Mouse (Mus musculus) spleen, postnatal 14 days (tissue): ENCODE results near the gene Rasgef1c.

Experiments used
- DNase-seq, 2 experiments: peaks; one replicate each; pipeline ENCODE4 v3.0.0; 2021 to 2022; ENCODE audit warnings: low spot score in 2 of 2

Gene Rasgef1c

DNA sequence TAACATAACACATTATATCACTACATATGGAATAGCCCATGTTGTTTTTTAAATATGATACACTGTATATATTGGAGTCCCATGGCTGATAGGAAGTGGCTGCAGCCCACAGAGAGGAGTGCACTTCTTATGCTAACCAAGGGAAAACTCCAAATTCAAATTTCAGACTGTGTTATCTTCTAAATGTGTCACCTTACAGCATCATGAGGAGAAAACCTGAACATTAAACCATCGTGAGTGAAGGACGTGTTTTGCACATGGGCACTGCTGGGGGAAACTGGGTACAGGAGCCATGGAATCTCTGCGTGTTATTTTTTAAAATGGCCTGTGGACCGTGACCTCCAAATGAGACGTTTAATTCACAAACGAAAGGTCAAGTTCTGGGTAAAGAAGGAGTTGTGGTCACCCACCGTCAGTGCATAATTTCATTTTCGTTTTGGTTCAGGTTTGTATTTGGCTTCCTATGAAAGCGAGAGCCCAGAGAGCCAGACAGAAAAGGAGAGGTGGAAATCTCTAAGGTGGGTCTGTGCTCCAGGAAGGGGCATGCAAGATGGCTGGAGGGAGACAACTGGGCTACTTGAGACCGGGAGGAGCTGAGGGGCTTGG lies 76.4 kb downstream of the Rasgef1c start:
- DNase-seq = no peak

DNA sequence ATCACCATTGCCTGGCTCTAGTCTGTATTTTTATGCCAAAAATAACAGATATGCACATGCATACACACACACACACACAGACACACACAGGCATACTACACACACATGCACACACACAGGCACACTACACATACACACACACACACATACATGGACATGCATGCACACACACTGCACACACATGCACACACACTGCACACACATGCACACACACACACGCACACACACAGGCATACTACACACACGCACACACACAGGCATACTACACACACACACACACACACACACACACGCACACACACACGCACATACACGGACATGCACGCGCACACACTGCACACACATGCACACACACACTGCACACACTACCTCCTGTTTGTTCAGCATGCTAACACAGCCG lies 77.3 kb downstream of the Rasgef1c start:
- no peak for DNase-seq

DNA sequence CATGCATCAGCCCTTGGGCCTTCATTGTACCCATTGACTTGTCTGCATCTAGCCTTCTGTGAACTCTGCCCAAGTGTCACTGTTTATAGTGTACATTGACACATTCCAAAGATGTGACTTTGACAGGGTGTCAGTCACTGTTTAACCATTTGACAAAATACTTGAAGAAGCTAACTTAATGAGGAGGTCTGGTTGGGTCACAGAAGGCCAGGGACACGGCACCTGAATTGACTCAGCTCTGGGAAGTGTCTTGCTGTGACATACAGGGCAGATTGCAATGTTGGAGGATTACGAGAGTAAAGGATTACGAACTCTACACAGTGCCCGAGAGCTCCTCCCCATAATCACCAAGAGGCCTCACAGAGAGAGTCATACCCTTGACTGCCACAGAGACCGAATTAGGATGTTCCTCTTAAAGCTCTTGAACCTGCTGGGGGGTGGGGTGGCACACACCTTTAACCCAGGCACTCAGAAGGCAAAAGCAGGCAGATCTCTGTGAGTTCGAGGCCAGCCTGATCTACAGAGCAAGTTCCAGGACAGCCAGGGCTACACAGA lies 79.1 kb downstream of the Rasgef1c start:
- no peak for DNase-seq

DNA sequence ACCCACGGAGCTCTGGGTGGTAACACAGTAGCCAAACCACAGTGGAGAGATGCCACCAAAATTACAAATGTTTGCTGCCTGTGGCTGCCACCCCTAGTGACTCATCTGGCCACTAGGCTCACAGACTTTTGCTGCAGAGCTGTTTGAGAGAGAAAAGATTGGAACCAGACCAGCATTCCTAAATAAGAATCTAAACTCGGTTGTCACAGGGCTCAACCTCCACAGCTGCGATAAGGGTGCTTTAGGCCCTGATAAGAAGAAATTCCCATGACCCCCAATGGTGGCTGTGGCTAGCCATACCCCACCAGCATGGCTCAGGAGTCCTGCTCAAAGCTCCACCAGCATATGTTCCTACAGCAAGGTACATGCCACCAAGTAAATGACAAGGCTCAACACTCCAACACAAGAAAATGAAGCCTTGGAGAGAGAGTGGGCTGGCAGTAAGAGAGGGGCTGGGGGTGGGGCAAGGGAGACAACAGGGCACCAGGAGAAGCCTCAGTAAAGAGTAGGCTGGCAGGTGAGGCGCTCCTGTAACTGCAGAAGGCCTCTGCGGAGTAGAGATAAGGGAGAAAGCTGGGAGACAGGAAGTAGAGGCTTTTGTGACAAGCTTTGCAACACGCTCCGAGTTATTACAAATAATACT lies 79.8 kb downstream of the Rasgef1c start:
- no peak for DNase-seq

DNA sequence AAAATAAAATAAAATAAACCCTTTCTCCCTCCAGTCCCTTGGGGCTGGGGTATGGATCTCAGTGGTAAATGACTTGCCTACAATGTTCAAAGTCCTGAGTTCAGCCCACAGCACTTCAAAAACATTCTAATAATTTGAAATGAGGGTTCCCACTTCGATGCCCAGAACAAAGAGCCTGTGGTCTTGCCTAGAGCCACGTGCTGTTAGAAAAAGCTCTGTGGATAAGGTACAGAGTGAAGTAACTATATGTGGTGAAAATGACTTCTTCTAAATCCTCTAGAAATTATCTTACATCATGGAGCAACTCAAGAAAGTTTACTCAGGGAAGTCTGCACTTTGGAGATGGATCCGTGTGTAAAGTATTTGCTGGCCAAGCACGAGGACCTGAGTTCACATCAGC lies 80.5 kb downstream of the Rasgef1c start:
- no peak for DNase-seq

DNA sequence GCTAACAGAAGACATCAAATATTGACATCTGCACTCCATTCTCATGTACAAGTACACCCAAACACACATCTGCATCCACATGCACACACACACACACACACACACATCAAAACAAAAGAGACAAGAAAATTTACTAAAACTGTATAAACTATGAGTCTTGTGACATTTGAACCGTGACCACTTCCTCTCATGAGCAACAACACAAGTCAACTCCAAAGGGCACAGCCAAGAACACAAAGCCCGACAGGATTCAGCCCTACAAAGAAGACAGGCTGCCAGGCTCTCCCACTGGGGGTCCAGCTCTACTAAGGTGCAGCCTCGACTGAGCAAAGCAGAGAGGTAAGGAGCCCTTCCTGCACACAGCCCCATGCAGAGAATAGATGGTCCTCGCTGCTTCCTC lies 81.2 kb downstream of the Rasgef1c start:
- no peak for DNase-seq

DNA sequence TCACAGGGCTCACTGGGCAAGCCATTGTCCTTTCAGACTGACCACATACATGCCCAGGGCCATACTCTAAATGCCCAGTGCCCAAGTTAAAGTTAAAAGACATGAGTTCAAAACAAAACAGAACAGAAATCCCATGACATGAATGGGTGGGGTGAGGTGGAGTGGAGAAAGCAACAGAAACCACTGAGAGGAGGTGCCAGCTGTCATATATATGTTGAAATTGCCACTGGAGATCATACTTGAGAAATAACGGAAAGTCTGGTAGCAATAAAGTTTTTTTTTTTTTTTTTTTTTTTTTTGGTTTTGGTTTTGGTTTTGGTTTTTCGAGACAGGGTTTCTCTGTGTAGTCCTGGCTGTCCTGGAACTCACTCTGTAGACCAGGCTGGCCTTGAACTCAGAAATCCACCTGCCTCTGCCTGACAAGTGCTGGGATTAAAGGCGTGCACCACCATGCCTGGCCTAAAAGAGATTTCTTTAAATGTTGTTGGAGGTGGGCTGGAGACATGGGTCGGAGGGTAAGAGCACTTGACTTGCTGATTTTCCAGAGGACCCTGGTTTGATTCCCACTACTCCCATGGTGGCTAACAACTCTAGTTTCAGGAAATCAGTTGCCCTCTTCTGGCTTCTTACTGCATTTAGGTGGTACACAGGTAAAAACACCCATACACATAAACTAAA lies 82.4 kb downstream of the Rasgef1c start:
- no peak for DNase-seq

DNA sequence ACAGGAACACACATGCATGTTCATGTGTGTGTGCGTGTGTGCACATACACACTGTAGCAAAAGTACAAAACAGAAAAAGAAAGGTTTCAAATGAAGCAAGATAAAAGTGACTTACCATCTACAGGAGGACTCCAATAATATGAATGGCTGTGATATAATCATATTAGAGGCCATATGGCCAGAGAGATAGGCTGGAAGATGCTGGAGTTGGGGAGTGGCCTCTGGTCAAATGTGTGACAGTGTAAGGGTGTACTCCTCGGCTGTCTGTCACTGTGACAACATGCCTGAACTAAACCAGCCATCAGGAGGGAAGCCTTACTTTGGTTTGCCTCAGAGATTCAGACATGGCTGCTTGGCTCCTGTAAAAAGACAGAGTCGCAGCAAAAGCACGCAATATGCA lies 83.4 kb downstream of the Rasgef1c start:
- no peak for DNase-seq

DNA sequence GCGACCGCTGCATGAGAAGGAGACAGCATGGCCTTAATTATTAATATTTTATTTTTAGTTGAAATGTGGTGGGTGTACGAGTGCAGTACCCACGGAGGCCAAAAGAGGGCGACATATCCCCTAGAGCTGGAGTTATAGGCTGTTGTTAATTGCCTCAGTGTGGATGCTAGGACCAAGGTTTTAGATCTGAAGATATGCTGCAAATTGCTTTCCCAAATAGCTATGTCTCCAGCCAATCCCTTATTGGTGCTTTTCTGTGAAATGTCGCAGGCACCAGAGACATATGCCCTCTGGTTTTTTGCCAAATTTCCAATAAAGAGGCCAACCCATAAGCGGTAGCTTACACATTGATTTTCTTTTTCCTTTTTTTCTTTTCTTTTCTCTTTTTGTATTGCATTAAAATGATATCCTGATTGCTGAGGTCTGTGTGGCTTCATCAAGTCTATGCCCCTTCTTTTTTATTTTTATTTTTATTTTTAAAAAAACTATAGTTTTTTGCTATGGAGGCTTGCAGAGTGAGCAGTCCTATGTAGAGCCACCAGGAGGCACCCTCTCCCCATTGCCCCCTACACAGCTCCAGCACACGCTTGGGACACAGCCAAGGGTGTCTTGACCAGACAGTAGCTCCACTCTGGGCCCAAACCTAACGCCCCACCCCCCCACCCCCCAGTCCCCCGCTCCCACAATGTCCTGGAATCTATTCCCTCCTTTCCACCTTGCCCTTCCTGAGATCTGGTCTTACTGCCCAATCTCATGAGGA lies 84.8 kb downstream of the Rasgef1c start:
- DNase-seq = peak; percentile 27 to 62

DNA sequence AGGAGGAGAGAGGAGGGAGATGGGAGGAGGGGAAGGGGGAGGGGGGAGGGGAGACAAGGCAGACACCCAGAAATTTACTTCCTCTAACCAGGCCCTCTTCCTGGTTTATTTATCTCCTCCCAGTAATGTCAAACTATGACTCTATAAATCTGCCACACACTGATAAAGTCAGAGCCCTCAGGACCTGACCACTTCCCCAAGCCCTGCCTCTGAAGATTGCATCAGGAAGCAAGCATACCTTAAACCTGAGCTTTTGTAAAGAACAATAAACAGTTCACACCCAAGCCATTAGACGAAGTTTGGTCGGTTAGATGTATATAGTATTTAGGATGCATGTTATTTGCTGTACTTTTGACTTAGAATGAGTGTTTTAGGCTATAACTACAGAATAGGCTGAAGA lies 92.9 kb downstream of the Rasgef1c start:
- no peak for DNase-seq

DNA sequence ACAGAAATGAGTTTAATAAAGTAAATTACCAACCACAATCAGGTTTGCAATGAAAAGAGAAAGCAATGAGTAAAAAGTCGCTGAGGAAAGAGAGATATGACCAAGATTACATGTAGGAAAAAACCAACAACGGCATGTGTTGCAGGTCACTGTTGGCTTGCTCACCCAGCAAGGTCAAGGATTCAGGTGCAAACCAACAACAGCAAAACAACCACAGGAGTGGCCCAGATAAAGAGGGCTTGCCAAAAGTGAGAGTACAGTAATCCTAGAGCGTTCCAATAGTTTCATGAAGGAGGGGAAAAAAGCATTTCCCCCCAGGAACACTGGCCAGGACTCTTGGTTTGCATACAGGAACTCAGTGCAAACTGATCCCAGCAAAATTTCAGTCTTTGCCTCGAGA lies 94.8 kb downstream of the Rasgef1c start:
- no peak for DNase-seq

DNA sequence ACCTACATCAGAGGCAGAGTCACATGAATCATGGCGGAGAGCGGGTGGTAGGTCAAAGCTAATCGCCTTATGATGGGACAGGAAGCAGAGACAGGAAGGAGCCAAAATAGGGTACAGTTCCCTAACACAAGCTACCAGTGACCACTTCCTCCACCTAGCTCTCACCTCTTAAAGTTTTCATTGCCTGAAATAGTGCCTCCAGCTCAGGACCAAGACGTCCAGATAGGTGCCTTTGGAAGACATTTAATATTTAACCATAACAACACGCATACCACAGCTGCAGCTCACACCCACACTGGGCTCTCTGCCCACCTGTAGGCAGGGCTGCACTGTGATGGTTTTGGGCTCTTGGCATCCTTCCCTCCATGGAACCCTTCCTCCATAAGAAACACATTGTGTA lies 95.7 kb downstream of the Rasgef1c start:
- DNase-seq = no peak

DNA sequence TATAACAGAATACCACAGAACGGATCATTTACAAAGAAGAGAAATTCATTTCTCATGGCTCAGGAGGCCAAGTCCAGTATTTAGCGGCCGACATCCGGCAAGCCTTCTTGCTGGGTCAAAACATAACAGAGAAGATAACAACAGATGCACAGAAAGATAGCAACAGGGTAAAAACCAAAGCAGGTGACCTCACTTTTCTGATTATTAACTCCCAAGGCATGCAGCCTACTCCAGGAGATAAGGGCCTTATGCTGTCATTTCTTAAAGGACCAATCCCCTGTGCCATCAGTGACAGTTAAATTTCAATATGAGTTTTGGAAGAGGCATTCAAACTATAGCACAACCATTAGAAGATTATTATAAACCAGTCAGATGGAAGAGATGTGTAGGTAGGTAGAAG lies 101.2 kb downstream of the Rasgef1c start:
- no peak for DNase-seq

DNA sequence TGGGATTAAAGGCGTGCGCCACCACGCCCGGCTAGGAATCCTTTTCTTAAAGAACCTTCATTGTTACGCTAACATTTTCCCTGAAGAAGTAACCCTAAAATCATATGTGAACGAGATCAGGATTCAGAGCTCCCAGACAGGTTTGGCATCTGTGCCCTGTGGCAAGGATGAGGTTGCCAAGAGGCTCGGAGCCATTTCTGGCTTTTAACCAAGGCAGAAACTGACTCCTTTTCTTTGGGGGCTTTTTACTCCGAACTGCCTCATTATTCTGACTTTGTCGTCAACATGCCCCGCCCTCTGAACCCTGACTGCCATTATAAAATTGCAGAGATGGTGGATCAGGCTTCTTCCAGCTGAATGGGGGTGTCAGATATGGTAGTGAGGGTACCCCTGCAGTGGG lies 106.1 kb downstream of the Rasgef1c start:
- DNase-seq = no peak

DNA sequence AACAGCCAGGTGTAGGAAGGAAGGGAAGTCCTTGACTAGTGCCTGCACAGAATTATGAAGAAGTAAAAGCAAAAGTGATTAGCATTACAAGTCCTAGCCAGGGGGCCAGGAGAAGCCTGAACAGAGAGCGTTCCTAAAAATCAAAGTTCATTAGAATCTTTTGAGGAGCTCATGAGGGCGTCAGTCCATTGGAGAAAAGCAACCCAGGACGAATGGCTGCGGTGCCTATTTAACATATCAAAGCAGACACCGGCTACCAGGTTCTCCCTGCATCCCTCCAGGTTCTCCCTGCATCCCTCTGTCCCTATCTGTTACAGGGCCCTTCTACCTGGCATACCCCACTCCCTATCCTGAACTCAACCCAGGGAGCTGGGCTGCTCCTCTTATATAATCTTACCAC lies 106.6 kb downstream of the Rasgef1c start:
- no peak for DNase-seq

DNA sequence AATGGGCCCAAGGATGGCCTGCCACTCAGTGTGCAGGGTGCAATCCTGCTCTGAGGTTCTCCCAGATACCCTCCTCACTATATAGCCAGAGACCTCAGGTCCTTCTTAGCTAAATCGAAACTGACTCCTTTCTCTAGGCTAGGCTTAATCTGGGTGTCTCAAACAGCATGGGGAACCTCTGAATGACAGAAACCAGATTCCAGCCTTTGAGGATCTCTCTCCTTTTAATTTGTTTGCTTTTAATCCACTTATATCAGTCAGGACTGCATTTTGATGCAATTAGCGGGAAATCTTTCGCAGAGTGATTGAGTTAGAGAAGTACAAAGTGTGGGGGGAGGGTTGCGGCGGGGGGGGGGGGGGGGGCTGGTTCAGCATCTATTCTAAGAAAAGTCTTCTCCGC lies 111.4 kb downstream of the Rasgef1c start:
- DNase-seq = no peak

DNA sequence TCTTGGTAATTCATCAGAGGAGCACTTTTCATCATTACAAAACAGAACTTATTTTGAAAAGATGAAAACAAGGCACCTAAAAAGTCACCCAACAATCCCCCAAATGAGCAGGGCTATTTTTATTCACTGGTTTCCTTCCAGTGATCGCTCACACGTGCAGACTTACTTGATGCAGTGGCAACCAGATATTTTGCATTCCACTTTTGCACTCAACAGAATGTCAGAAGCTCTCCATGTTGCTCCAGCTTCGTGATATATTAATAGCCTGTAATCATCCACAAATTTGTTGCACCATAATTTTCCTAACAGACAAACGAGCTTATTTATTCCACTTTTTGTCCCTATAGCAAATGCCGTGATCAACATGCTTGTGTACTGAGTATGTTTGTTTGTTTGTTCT lies 114.9 kb downstream of the Rasgef1c start:
- no peak for DNase-seq

DNA sequence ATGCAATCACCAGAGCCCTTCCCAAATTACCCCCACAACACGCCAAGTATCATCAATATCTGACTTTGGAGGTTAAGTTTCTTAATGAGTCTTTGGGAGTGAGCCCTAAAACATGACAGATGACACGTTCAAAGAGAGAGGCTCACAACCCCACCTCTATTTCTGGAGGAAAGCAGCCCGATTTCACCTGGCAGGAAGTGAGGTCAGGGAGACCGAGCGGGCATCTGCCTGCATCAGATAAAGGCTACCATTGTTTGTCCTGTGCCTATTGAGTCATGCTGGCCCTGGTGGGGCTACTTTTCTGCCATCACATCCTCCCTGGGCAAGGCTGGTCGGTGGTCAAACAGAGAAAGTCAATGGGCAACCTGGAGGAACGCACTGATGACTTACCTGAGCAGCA lies 115.9 kb downstream of the Rasgef1c start:
- no peak for DNase-seq

DNA sequence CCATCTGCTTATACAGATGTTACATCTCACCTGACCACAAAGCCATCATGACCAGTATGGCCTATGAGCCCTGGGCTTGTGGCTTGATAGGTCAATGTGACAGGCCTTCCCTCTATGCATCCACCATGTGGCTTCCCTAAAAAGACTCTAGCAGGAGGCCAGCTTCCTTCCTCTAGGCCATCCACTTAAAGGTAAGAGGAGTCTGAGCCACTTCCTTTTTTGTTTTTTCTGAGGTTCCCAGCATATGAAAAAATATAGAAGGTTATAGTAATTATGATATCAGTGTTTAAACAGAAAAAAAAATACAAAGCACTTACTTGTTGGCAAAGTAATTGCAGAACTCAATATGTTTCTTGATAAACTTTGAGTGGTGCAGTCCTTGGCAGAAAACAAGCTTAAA lies 117.2 kb downstream of the Rasgef1c start:
- DNase-seq = no peak

DNA sequence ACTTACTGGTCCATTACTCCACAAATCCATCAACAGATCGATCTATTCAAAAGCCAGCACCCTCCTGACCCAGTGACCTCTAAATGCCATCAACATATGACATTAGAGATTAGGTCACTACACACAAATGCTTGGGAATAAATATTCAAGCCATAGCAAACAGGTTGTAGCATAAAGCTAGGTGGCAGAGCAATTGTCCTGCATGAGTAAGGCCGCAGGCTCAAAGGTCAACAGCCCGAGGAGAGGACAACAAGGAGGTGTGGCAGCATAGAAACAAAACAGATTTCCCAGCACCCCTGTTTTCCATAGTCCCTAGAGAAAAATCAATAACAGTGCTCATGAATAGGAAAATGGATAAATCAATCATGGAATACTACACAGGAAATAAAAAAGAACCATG lies 120.5 kb downstream of the Rasgef1c start:
- no peak for DNase-seq

DNA sequence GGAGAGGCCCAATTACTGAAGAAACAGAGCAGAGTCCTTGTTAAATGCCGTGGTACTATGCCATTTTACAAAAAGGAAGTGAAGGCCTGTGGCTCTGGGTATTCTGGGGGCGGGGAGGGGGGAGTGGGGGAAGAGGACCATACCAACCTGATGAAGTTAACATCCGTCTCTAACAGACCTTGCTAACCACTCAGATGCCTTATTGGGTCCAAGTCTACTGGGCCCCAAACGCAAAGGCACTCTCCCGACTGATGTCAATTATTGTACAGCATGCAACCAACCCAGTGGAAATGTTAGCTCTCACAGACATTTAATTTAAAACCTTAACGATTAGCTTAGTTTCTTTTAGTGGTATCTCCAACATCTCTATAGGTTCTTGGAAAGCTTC lies 122.8 kb downstream of the Rasgef1c start:
- DNase-seq = peak in 1 of 2 experiments; percentile 4
